Mouse (Mus musculus) gonadal fat pad, adult 2 months (tissue): ENCODE data around the gene D16Ertd472e. TPM values are rescaled to one million over a fixed set of nuclear protein-coding genes. Genes with fewer than 3 reads are reported as not detected.

ENCODE experiments used
- DNase-seq: peaks from one replicate; pipeline ENCODE4 v3.0.0-alpha.2; 2012; ENCODE audit warnings: low read depth
- polyA plus RNA-seq: library from polyadenylated mRNA; depleted of rRNA; stranded (reverse); fragments of >200 nt; gene quantifications from 2 replicates; pipeline ENCODE4 v1.2.3, GENCODE M21; 2012; rRNA removed

Gene D16Ertd472e
- polyA plus RNA-seq, 1 experiment = 2.8 TPM

DNA sequence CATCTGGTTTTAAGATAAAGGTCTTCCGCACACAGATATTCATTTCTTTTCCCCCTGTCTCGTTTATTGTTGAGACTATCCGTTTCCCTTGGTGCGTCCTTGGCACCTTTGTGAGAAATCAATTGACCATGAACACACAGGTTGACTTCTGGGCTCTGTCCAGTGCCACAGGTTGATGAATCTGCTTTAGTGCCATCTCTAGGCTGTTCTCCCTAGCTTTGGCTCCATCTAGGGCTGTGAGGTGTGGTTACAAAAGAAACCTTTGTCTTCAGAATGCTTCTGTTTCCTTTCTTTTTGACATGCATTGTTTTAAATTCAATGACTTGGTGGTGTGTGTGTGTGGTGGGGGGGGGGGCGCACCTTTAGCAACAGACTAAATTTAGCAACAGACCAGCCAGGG is 85.7 kb downstream of the D16Ertd472e start:
- DNase-seq = no peak

Other genes with a start within 250 kb of the D16Ertd472e start
- gene Btg3, start 199.5 kb downstream of the D16Ertd472e start, polyA plus RNA-seq = 44.1 and 48.2 TPM in 2 replicates